Mouse (Mus musculus) right cerebral cortex, postnatal 10 days (tissue): Measurements from ENCODE around the gene Polg2.
"Not testable (repeated sequence)": the region's sequence is repeated elsewhere in the genome, so short reads cannot be mapped to it uniquely, and the experiment has no call there.

Experiments used
- DNase-seq, 2 experiments: peaks; one replicate each; pipeline ENCODE4 v3.0.0; 2021; ENCODE audit warnings: low spot score in 2 of 2

Gene Polg2

DNA sequence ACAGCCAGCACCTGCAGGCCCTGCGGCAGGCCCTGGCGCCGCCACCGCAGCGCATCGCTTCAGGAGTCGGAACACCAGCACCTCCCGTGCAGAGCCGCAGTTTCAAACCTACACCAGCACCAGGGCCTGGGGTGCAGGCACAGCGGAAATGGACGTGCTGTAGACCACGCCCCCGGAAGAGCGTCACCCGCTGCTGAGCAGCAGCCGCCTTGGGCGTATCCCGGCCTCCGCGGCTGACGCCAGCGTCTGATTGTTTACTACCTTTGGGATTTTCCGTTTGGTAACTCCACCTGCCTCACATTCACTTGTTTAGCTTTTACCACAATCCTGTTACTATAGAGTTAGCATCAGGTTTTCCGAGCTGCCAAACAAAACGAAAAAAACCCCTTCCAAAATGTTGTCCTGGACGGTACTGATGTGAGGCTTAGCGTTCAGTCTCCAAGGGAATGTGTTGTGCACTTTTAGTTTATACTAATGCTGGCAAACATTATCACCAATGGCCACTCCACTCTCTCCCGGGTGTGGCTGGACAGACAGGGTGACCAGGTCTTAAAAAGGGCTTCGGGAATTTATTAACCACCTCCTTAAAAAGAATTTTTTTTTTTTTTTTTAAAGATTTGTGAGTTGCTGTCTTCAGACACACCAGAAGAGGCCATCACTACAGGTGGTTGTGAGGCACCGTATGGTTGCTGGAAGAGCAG is at the start of gene Polg2:
TSS of gene Polg2 (minus strand) at position 150 of the 701 bp plus-strand sequence.
- peak; percentile 93 to 95 for DNase-seq

- no peak for DNase-seq
Measured at GRCm38 (mm10) chr11:106828079-106828478, 48.7 kb upstream of the Polg2 start.

DNA sequence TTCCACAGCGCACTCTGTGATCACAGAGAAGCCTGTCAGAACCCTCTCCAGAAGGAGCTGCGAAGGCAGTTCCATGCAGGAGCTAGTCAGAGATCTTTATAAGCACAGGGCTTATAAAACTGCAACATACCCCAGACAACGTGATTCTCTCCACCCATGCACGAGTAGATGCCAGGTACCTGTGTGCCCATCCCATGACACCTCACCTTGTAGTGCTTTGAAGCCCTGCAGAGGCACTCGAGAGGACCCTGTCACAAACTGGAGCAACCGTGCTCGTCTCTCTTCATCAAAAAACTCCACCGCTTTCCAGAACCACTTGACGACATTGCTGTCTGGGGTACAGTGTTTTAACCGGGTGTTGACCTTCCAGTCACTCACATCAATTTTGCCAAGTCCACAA is 45.1 kb upstream of the Polg2 start:
- no peak for DNase-seq

GRCm38 (mm10) chr11:106823741-106824140 is 44.4 kb upstream of the Polg2 start:
- no peak for DNase-seq

- DNase-seq: peak; percentile 38 to 53
Measured at GRCm38 (mm10) chr11:106822911-106823310, 43.6 kb upstream of the Polg2 start.

- no peak for DNase-seq
Measured at GRCm38 (mm10) chr11:106822491-106822890, 43.2 kb upstream of the Polg2 start.

DNA sequence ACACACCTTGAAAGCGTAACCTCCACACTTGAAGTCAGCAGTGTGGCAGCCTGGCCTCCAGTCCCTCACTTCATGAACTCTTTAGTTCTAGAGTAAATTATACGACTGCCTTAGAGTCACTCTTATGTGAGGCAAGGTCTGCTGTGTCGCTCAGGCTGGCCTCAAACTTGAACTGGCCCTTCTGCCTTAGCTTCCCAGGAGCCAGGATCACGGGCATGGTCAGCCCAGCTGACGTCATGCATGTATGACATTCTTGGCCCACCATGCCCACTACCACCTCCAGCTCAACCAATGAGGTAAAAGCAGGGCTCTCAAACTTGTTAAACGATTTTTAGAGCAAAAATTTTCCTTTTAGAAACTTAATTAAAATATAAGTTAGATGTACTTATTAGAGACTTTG is 42.1 kb upstream of the Polg2 start:
- no peak for DNase-seq

DNA sequence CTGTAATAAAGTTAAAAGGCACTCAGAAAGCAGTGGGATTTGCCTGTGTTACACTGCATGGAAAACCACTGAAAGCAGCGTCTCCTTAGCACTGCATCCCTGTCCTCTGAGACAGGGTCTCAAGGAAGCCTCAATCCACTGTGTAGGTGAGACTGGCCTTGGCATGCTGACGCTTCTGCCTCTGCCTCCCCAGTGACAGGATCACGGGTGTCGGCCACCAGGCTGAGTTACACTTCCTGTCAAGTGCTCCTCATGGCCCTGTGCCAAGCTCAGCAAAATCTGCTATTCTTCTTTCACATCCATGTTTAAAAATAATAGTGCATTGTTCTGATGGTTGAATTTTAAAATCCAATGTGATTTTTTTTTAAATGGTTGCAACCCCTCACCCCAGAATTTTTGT is 41.6 kb upstream of the Polg2 start:
- peak; percentile 69 for DNase-seq

DNA sequence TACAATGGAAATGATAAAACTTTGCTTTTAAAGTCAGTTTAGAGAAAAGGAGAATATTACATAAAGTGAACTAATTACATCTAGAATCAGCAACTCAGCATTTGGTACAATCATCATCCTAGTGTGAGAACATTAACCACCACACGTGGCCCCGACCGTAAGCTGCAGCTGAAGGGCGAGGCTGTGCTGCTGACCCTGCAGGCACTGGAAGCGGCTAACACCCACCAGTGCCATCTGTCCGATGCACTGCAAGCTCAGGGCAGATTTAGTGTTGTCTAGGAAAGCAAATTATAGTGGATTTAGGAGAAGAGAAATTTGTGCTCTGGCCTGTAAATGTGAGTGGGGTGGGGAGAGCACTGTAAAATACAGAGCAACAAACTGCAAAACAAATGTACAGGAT is 40.9 kb upstream of the Polg2 start:
- no peak for DNase-seq

GRCm38 (mm10) chr11:106819595-106819994 is 40.3 kb upstream of the Polg2 start:
- no peak for DNase-seq

- no peak for DNase-seq
Measured at GRCm38 (mm10) chr11:106818341-106818740, 39.0 kb upstream of the Polg2 start.

GRCm38 (mm10) chr11:106817808-106818207 is 38.5 kb upstream of the Polg2 start:
- no peak for DNase-seq

GRCm38 (mm10) chr11:106817156-106817555 is 37.8 kb upstream of the Polg2 start:
- DNase-seq: no peak

DNA sequence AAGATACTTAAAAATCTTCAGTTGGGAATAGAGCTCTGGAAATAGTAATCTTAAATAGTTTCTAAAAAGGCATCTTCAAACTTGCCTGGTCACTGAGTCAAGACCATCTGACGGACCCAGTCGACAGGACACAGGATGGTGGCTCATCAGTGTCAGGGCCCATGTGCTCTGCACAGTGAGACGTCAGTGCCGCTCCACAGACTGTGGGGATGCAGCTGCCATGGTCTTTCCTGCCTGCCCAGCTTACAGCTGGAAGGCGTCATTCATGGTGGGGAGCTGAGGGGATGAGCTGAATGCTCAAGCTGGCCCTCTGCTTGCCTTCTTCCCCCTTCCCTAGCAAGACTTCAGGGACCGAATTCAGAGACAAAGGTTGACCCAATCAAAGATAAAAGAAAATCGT is 37.0 kb upstream of the Polg2 start:
- DNase-seq: no peak

DNA sequence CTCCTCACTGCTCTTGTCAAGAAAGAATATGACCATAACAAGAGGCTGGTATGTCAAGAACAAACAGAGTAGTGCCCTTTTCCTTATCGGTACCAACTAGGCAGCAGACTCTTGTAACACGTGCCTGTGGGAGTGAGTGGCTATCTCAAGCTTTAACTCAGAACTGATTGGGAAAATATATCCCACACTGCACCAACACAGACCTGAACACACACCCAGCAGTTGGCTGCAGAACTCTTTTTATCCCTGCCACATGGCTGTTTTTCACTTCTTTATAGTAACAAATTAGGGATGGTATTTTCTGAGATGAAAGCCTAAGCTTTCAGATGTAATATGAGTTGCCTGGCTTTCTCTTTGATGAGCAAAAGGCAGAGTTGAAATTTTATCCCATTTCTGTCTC is 36.4 kb upstream of the Polg2 start:
- no peak for DNase-seq

DNA sequence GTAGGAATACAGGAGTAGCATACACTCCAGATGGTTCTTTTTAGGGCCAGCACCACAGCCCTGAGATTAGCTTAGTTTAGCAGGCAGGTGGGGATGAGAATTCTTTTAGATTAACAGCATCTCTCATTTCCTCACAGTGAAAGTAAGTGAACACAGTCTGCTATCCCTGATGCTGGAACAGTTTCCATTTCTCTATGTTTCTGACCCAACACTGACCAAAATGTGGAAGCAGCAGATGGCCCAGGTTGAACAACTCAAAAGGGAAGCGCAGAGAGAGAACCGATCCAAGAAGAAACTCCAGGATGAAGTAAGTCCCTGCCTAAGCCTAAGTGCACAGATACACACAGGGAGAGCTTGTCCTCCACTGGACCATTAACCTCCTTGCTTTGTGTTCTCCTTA is 36.0 kb upstream of the Polg2 start:
- no peak for DNase-seq

GRCm38 (mm10) chr11:106814601-106815320 is 35.4 kb upstream of the Polg2 start:
- no peak for DNase-seq

DNA sequence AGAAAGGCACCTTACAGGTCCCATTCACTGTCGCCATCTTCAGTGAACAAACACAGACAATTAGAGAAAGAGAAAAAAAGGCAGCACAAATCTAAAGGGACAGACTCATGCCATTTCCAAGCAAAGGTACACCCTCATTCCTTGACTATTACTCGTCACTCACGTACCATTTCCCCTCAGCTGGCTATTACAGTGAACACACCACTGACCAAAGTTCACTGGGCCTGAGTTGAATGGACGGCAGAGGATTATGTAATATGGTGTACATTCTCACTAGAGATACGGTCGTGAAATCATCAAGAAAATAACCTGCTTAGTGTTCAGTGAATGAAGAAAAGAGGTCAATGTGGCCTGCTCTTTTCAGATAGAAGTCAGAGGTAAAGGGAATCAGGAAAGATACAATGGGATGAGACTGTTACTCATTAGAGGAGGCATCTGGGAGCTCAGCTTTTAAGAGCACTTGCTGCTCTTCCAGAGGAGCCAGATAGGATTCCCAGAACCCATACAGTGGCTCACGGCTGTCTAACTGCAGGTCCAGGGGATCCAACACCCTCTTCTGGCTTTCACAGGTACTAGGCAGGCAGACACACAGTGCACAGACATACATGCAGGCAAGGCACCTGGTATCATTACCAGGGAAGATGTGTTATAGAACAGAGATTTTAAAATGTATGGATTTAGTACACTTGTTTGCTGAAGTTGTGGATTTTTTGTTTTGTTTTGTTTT is 33.2 kb upstream of the Polg2 start:
- DNase-seq: no peak

- DNase-seq: not testable (repeated sequence)
Measured at GRCm38 (mm10) chr11:106807442-106807841, 28.1 kb upstream of the Polg2 start.

GRCm38 (mm10) chr11:106802069-106802627 is 22.8 kb upstream of the Polg2 start:
- DNase-seq: peak; percentile 52 to 54

GRCm38 (mm10) chr11:106795679-106796078 is 16.3 kb upstream of the Polg2 start:
- no peak for DNase-seq

- DNase-seq: no peak
Measured at GRCm38 (mm10) chr11:106793846-106794245, 14.5 kb upstream of the Polg2 start.
